Mouse (Mus musculus) right cerebral cortex, postnatal 25 days (tissue): ENCODE results near the gene Spag6l.
A peak's percentile ranks its signal among the peaks of the same experiment; 100 is the strongest.
"Not testable (repeated sequence)": the region's sequence is repeated elsewhere in the genome, so short reads cannot be mapped to it uniquely, and the experiment has no call there.

Source experiments
- DNase-seq: peaks from one replicate; pipeline ENCODE4 v3.0.0; 2022

Spag6l gene

GRCm38 (mm10) chr16:16828757-16829615 is at the start of gene Spag6l:
Spag6l (minus strand) TSS chr16:16829456.
- DNase-seq = peak; percentile 65

GRCm38 (mm10) chr16:16879025-16879424 is 49.8 kb upstream of the Spag6l start:
- no peak for DNase-seq

GRCm38 (mm10) chr16:16870617-16871331 is 41.5 kb upstream of the Spag6l start, which contains the start of the genes Top3b and Vpreb1:
Top3b (plus strand) TSS chr16:16870736.
Vpreb1 (minus strand) TSS chr16:16870843.
- peak; percentile 88 for DNase-seq

GRCm38 (mm10) chr16:16870241-16870616 is 41.0 kb upstream of the Spag6l start:
- DNase-seq = no peak

- DNase-seq = no peak
Measured at GRCm38 (mm10) chr16:16865696-16866561, 36.7 kb upstream of the Spag6l start.

- no peak for DNase-seq
Measured at GRCm38 (mm10) chr16:16865217-16865616, 36.0 kb upstream of the Spag6l start.

GRCm38 (mm10) chr16:16863978-16864377 is 34.7 kb upstream of the Spag6l start, which contains the start of gene Igll1:
Igll1 (minus strand) TSS chr16:16863985.
- DNase-seq = no peak

- DNase-seq = no peak
Measured at GRCm38 (mm10) chr16:16862288-16862687, 33.0 kb upstream of the Spag6l start.

GRCm38 (mm10) chr16:16856731-16857476 is 27.6 kb upstream of the Spag6l start:
- no peak for DNase-seq

GRCm38 (mm10) chr16:16856054-16856453 is 26.8 kb upstream of the Spag6l start:
- not testable (repeated sequence) for DNase-seq

GRCm38 (mm10) chr16:16855541-16855940 is 26.3 kb upstream of the Spag6l start:
- DNase-seq = no peak

- DNase-seq = no peak
Measured at GRCm38 (mm10) chr16:16854836-16855235, 25.6 kb upstream of the Spag6l start.

GRCm38 (mm10) chr16:16852411-16852810 is 23.2 kb upstream of the Spag6l start:
- DNase-seq = no peak

- DNase-seq = no peak
Measured at GRCm38 (mm10) chr16:16849196-16849595, 19.9 kb upstream of the Spag6l start.

GRCm38 (mm10) chr16:16829671-16830070 is 415 bp upstream of the Spag6l start:
- no peak for DNase-seq

GRCm38 (mm10) chr16:16826223-16826622 is 3.0 kb downstream of the Spag6l start:
- no peak for DNase-seq

- no peak for DNase-seq
Measured at GRCm38 (mm10) chr16:16825476-16825875, 3.8 kb downstream of the Spag6l start.

GRCm38 (mm10) chr16:16806325-16806724 is 22.9 kb downstream of the Spag6l start:
- DNase-seq = no peak
